Mouse (Mus musculus) hindbrain, embryonic 11.5 days (tissue): ENCODE measurements at regions not wholly inside any gene's neighbourhood (a gene's known extent, or its start where the extent isn't known, plus 50 kb on each side); places are given as distances from the start of the nearest gene placed in this dataset.
A peak's percentile ranks its signal among the peaks of the same experiment; 100 is the strongest.

Experiments
- ATAC-seq: fragments of 200-750 bp; cut with Nextera tagmentation; 2 replicates; pipeline ENCODE4 v1.8.0; 2017; ENCODE audit warnings: mild to moderate bottlenecking, moderate TSS enrichment, moderate library complexity; ENCODE audit not compliant: low FRiP score
- DNase-seq: peaks from one replicate; pipeline ENCODE4 v3.0.0-alpha.2; 2015; ENCODE audit warnings: low spot score
- H3K27ac ChIP-seq: fragments of 300-500 bp; sonication (generic); 2 replicates; pipeline ENCODE4 v1.5.1; 2014; ENCODE audit warnings: mild to moderate bottlenecking, low read depth, low read length
- H3K27me3 ChIP-seq: fragments of 300-500 bp; sonication (generic); 2 replicates; pipeline ENCODE4 v1.6.1; 2014; ENCODE audit warnings: mild to moderate bottlenecking, low read length, moderate library complexity, mixed read lengths; ENCODE audit not compliant: control insufficient read depth, insufficient read depth
- H3K36me3 ChIP-seq: fragments of 300-500 bp; sonication (generic); 2 replicates; pipeline ENCODE4 v1.6.1; 2014; ENCODE audit warnings: mild to moderate bottlenecking, low read length, moderate library complexity, mixed read lengths; ENCODE audit not compliant: control insufficient read depth, insufficient read depth
- H3K4me1 ChIP-seq: fragments of 300-500 bp; sonication (generic); replicated peaks from 2 replicates; pipeline ENCODE4 v1.6.1; 2014; ENCODE audit warnings: low read length, mixed read lengths; ENCODE audit not compliant: control insufficient read depth, insufficient read depth
- H3K4me2 ChIP-seq: fragments of 300-500 bp; sonication (generic); replicated peaks from 2 replicates; pipeline ENCODE4 v1.6.1; 2014; ENCODE audit warnings: mild to moderate bottlenecking, low read depth, low read length
- H3K4me3 ChIP-seq: fragments of 300-500 bp; sonication (generic); 2 replicates; pipeline ENCODE4 v1.5.1; 2014; ENCODE audit warnings: low read depth, low read length
- H3K9ac ChIP-seq: fragments of 300-500 bp; sonication (generic); 2 replicates; pipeline ENCODE4 v1.6.1; 2014; ENCODE audit warnings: low read depth, low read length
- H3K9me3 ChIP-seq: fragments of 300-500 bp; sonication (generic); 2 replicates; pipeline ENCODE4 v1.6.1; 2016; ENCODE audit warnings: low read length; ENCODE audit not compliant: control insufficient read depth
- WGBS: fragments of 180-500 bp; shearing (Covaris S2); extraction: QIAGEN DNeasy Blood & Tissue Kit; methylation state at CpG from one replicate; pipeline ENCODE4 v1.1.7; 2014; 5-methylcytosine and 5-hydroxymethylcytosine counted together

- Histone ChIP-seq H3K9me3 (no peaks in the 10 kb centered on the region), H3K4me1 (no peaks in the 10 kb centered on the region), H3K4me3 (no peak overlapping the region), H3K36me3 (no peaks in the 10 kb centered on the region), H3K9ac (no peak overlapping the region), H3K27ac (no peak overlapping the region), H3K4me2 (no peak overlapping the region), H3K27me3 (no peaks in the 10 kb centered on the region)
- DNase-seq (peak; percentile 0), ATAC-seq (no peak)
- 86% methylated on average over 3 of the region's 3 CpGs for WGBS
Measured at GRCm38 (mm10) chr8:39695331-39695730, 979.5 kb upstream of the Adam24 start.

DNA sequence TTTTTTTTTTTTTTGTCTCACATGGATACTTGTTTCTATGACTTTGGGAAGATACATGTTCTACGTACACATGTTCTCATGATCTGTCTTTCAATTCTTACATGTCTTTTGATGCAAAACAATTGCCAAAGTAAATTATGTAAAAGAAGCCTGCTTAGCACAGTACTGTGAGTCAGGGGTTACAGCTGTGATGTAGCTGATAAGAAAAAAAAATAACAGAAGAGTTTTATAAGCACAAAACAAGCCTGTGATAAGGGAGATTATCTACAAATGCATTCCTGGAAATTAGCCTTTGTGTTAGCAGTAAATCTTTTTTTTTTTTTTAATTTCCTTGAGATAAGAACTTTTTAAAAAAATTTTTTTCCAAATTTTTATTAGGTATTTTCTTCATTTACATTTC lies 969.0 kb upstream of the Adam24 start:
- 87% methylated on average over 1 of the region's 1 CpGs for WGBS
- Histone ChIP-seq H3K4me2 (no peak overlapping the region), H3K4me3 (no peak overlapping the region)

DNA sequence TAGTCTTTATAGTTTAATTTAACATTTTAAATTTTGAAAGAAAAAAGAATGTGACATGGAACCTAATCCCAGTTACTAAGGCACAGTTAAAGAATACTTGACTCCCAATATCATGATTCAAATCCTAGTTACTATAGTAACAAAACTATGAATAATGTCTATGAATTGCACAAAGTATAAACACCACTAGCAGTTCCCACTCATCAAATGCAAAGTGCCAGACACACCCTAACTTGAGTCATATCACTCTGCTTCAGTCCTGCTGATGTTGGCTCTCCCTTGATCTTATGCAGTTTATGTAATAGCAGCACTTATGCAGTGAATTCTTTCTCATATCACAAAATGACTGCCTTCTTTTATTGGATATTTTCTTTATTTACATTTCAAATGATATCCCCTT lies 932.5 kb upstream of the Adam24 start:
- no peak for DNase-seq
- Histone ChIP-seq H3K4me3 (no peak overlapping the region), H3K9me3 (no peaks in the 10 kb centered on the region)

More for the DNA sequence above, 969.0 kb upstream of the Adam24 start:
- DNase-seq (no peak), ATAC-seq (no peak)
- no peak overlapping the region for H3K9ac ChIP-seq
- H3K4me1 ChIP-seq, result no peaks in the 10 kb centered on the region
- no peaks in the 10 kb centered on the region for H3K9me3 ChIP-seq
- H3K36me3 ChIP-seq, result no peaks in the 10 kb centered on the region
- H3K27me3 ChIP-seq, result no peaks in the 10 kb centered on the region
- H3K27ac ChIP-seq, result no peak overlapping the region

GRCm38 (mm10) chr8:39746225-39746624 lies 928.7 kb upstream of the Adam24 start:
- Histone ChIP-seq H3K36me3 (no peaks in the 10 kb centered on the region), H3K9ac (no peak overlapping the region), H3K27me3 (no peaks in the 10 kb centered on the region), H3K4me2 (no peak overlapping the region), H3K27ac (no peak overlapping the region), H3K9me3 (no peaks in the 10 kb centered on the region), H3K4me1 (no peaks in the 10 kb centered on the region), H3K4me3 (no peak overlapping the region)
- WGBS, result 84% methylated on average over 5 of the region's 5 CpGs
- ATAC-seq (no peak), DNase-seq (no peak)

More for the DNA sequence above, 932.5 kb upstream of the Adam24 start:
- Histone ChIP-seq H3K4me2 (no peak overlapping the region), H3K36me3 (no peaks in the 10 kb centered on the region), H3K4me1 (no peaks in the 10 kb centered on the region), H3K27me3 (no peaks in the 10 kb centered on the region), H3K27ac (no peak overlapping the region), H3K9ac (no peak overlapping the region)
- ATAC-seq, result no peak

DNA sequence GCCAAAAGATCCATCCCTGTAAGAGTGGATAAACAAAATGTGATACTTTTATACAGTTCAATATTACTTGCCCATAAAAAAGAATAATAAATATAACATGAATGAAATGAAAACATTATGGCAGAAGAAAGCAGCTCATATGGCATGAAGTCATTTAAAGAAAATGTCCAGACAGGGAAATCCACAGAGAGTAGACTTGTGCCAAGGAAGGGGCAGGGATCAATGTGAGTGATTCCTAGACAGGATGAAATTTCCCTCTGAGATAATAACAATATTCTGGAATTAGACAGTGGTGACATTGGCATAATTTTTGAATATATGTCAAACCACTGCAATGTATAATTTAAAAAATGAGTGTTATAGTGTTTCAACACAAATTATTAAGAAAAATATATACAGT lies 915.0 kb upstream of the Adam24 start:
- no peaks in the 10 kb centered on the region for H3K9me3 ChIP-seq
- ATAC-seq (no peak), DNase-seq (no peak)
- H3K9ac ChIP-seq, result no peak overlapping the region
- H3K4me2 ChIP-seq, result no peak overlapping the region
- H3K27ac ChIP-seq, result no peak overlapping the region
- H3K27me3 ChIP-seq, result no peaks in the 10 kb centered on the region
- H3K4me1 ChIP-seq, result no peaks in the 10 kb centered on the region
- no peak overlapping the region for H3K4me3 ChIP-seq
- no peaks in the 10 kb centered on the region for H3K36me3 ChIP-seq

GRCm38 (mm10) chr8:39779449-39779848 lies 895.4 kb upstream of the Adam24 start:
- Histone ChIP-seq H3K27me3 (no peaks in the 10 kb centered on the region), H3K4me1 (no peaks in the 10 kb centered on the region), H3K4me2 (no peak overlapping the region), H3K27ac (no peak overlapping the region), H3K4me3 (no peak overlapping the region), H3K9ac (no peak overlapping the region), H3K9me3 (no peaks in the 10 kb centered on the region), H3K36me3 (no peaks in the 10 kb centered on the region)
- ATAC-seq, result no peak
- 72% methylated on average over 6 of the region's 6 CpGs for WGBS
- no peak for DNase-seq

- H3K9ac ChIP-seq, result no peak overlapping the region
- ATAC-seq (no peak), DNase-seq (no peak)
- no peaks in the 10 kb centered on the region for H3K4me1 ChIP-seq
- no peaks in the 10 kb centered on the region for H3K36me3 ChIP-seq
- 83% methylated on average over 4 of the region's 4 CpGs for WGBS
- no peaks in the 10 kb centered on the region for H3K9me3 ChIP-seq
- no peak overlapping the region for H3K27ac ChIP-seq
- no peak overlapping the region for H3K4me3 ChIP-seq
- no peaks in the 10 kb centered on the region for H3K27me3 ChIP-seq
- H3K4me2 ChIP-seq, result no peak overlapping the region
Measured at GRCm38 (mm10) chr8:39780169-39780568, 894.7 kb upstream of the Adam24 start.

DNA sequence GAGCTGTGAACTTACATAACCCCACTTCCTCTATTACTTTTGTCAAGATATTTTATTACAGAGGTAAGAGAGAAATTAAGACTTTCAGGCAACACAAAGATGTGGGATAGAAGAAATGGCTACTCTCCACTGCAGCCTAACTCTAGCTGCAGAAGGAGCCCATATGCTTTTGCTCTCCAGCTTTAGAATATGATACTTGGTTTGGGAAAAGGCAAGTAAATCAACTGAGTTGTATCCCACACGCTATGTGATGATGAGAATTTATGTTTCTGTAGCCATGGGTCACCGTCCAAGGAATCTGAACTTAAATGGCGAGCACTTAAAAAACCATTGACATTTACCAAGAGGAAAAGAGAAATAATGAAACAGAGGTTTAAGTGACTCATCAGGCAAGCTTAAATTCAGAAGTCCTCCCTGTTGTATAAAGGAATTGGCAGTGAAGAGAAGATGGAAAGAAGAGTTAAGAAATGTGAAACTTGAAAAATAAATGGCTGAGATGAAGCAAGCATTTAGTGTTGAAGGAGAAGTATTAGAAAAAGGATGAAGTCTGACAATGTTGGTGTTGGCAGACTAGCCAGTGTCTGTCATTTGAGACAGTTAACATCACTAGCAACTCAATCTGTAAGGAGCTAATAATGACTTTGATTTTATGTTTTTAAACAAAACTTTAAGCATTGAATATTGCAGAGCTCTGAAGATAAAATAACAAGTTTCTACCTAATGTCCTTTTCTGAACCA lies 893.3 kb upstream of the Adam24 start:
- Histone ChIP-seq H3K27me3 (no peaks in the 10 kb centered on the region), H3K36me3 (no peaks in the 10 kb centered on the region), H3K27ac (no peak overlapping the region), H3K4me3 (no peak overlapping the region), H3K9ac (no peak overlapping the region), H3K4me2 (no peak overlapping the region), H3K9me3 (no peaks in the 10 kb centered on the region), H3K4me1 (no peaks in the 10 kb centered on the region)
- no peak for ATAC-seq
- 78% methylated on average over 3 of the region's 3 CpGs for WGBS
- DNase-seq, result no peak

DNA sequence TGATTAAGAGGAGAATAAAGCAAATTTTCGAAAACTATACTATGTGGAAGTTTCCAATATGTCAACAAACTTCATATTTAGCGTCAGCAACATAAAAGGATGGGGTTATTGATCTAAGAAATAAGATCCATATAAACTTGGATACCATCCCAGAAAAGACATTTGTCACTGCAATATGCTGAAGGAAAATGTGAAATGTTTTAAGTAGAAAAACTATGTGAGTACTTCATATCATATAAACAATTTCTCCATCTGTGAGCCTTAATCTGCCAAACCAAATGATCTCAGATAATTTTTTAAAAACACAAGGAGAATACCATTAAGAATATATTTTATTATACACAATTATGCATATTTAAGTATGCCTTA lies 892.7 kb upstream of the Adam24 start:
- H3K36me3 ChIP-seq, result no peaks in the 10 kb centered on the region
- 84% methylated on average over 2 of the region's 2 CpGs for WGBS
- no peak overlapping the region for H3K4me2 ChIP-seq
- no peak overlapping the region for H3K27ac ChIP-seq
- H3K9me3 ChIP-seq, result no peaks in the 10 kb centered on the region
- H3K9ac ChIP-seq, result no peak overlapping the region
- no peak for ATAC-seq
- no peak overlapping the region for H3K4me3 ChIP-seq
- no peaks in the 10 kb centered on the region for H3K27me3 ChIP-seq
- H3K4me1 ChIP-seq, result no peaks in the 10 kb centered on the region
- DNase-seq, result no peak
